Mouse (Mus musculus) T-helper 1 cell (primary cell): ENCODE measurements around the gene Foxp2.

ENCODE experiments used
- in situ Hi-C: fragments of 300-600 bp; cut with MboI, MseI; formaldehyde crosslinking; loops from one replicate; pipeline ENCODE4 v1.15.1; 2025; ENCODE audit warnings: high pct_unique_total_duplicates

Foxp2 gene

DNA sequence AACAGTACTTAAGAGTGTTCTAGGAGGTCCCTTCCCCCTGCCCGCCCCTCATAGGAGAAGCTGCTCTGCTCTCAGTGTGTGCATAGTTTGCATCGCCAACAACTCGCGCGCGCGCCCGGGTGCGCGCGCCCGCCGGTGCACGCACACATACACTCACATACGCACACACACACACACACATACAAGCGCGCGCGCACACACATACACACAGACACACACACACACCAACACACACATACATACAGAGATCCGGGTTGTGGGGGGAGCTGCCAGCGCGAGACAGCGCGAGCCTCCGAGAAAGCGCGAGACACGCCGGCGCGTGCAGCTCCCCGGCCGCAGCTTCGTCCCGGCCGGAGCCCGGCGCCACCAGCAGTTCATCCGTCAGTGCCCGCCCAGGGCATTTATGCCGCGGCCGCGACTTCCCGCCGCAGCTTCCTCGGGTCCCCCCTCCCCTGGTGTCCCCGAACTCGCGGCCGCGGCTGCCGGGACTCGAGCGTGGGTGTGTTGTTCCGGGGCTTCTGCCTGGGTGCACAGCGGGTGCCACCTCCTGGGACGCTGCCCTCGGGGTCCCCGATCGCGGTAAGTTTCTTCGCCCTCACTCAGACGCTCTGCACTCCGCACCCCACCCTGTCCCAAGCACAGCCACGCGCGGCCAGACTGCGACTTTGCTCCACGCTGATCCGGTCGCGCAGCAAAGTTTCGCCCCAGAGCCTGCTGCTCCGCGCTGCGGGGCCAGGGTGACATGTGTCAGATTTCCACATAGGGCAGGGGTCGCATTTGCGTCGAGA, at the start of gene Foxp2:
Foxp2 (plus strand) TSS at position 167 of the 788 bp plus-strand sequence.
- in situ Hi-C loops: no loop called here

DNA sequence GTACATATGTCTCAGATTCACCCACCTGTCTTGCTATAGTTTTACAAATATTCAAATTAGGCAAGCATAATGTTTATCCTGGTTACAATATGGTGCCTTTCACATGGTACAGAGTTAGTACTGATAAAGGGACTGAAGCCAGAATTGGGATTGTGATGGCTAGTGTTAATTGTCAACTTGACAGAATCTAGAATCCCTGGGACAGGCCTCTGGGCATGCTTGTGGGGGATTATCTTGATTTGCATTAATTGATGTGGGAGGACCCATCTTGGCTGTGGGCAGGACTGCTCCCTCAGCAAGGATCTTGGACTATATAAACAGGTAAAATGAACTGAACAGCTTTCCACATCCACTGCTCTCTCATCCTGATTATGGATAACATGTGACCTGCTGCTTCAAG, 15.9 kb upstream of the Foxp2 start:
- in situ Hi-C loops: no loop called here

DNA sequence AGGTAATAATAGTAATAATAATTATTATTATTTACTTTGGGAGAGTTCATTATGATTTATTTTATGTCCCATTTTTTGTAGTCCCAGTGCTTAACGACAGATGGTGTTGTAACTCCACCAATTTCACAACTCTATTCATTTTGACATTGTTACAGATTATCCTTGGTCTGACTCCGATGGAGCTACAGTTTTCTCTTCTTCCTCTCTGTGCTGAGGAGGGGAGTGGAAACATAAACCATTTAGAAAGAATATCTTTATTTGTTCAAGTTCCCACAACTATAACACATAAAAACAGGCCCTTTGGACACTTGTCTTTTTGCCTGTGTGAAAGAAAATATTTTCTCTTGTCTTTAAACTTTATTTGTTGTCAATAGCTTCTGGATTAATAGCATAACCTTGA, 4.1 kb upstream of the Foxp2 start:
- in situ Hi-C loops: no loop called here

DNA sequence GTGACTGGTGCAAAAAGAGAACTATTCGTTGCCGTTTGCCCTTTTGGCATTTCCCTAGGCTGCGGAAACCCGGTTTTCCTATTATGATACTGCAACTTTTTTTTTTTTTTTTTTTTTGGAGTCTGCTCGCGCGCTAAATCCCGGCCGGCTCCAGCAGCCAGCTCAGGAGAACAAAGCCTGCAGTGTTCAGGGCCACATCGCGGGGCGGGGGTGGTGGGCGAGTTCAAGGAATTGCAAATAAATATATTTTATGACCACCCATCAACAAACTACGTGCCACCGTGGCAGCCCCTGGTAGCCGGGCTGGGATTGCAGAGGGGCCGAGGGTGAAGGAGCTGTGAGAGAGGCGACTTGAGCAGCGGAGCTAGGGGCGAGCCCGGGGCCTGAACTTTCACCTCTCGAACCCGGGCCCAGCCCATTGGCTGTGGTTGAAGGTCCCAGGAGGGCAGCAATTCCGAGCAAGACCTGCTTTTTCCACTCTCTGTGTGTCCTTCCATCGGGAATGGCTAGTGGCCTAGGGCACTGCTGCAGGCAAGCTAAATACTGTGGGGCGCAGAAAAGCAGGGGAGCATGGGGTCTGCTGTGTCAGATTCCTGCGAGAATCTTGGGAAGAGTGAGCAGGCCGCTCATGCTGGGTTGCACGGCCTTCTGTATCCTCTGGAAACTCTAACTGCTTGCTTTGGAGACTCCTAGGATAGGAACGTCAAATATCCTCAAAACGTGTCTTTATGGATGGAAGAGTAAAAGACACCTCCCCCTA, 2.9 kb upstream of the Foxp2 start:
- in situ Hi-C loops: no loop called here

DNA sequence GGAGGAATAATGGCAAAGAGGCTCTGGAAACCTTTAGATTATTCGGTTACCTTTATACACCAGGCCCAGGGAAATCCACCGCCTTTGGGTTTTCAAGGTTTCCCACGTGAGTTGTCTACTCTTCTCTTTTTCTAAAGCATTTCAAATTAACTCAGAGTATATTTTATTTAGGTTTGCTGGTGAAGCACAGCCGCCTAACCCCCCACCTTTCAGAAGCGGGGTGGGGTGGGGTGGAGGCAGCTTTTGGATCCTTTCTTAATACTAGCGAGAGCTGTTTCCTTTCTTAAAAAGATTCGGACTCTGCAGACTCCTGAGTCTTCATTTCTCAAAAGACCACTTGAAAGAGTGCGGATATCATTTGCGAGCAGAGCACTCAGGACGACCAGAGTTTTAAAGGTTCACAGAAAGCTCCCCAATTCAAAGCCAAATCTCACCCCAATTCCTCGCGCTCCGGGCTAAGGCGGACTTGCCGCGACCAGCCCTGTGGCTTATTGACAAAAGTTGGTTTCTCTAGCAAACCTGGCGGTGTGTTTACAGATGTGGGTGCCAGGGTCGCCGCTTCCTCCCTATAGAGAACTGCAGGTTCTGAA, 2.0 kb upstream of the Foxp2 start:
- in situ Hi-C loops: no loop called here

DNA sequence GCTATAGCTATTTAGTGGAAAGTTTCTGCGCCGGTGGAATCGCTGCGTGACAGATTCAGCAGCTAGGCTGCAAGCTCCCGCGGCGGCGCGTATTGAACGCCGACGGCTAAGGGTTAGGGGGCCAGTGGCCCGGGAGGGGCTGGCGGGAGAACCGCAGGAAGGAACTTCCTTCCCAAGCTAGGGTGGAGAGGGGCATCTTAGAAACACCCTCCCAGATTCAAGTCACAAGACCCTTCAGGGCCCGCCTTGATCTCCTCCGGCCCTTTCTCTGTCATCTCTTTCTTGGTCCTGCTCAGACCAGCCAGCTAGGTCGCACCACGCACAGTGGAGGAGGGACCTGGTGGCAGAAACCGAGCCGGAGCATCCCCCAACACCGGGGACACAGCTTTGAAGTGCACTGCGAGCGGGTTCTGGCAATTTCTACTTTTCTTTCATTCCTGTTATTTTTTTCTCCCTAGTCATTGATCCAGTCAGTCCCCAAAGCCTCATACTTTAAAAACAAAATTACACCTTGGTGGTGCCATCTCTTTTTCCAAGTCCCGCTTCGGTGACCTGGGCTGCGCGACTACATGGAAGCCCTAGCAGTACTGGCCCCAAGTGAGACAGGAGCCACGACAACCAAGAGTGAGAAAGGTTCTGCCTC, 1.1 kb upstream of the Foxp2 start:
- in situ Hi-C loops: no loop called here

DNA sequence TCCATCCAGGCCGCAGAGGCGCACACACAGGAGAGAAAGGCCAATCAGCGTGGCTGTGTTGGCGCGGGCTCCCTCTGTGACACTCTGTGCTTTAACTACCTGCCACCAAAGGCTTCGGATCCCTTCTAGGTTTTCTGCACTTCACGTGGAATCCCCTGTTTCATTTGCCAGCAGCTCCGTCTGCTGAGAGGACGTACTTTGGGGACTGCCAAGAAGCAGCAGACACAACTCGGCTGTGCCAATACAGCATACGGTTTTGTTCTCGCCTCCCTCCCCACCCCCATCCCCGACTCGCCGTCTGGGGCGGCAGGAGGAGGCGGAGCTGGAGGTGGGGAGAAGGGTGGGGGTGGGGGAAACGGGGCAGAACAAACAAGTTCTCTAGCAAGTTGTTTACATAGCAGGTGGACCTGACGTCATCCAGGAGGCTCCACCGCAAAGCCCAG, 549 bp upstream of the Foxp2 start:
- in situ Hi-C loops: no loop called here

DNA sequence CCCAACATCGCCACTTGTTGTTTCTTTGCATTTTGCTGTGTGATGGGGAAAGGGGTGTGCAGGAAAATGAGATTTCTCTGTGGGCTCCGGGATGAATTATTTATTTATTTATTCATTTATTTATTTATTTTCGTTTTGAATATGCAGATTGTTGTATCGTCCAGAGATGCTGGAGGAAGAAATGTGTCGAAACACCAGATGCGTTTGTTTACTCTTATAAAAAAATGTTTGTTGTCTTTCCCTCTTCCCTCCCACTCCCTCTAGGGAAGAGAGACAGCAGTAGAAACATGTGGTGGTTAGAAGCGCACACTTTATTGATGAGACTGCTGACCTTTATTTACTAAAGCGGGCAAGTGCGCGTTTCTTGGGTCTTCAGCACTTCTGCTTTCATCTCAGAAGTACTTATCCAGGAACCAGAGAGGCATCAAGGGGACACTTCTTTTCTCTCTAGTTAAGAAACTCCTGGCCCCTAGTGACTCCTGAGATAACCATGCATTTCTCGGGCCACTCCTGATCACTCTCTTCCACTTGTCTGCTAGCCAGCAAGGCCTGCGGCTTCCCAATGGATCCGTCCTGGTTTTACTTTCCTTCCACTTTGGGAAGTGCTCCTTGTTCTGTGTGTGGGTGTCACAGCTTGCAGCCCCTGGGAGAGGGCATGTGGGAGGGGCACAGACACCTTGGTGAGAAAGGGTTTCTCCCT, 972 bp downstream of the Foxp2 start:
- in situ Hi-C loops: no loop called here

DNA sequence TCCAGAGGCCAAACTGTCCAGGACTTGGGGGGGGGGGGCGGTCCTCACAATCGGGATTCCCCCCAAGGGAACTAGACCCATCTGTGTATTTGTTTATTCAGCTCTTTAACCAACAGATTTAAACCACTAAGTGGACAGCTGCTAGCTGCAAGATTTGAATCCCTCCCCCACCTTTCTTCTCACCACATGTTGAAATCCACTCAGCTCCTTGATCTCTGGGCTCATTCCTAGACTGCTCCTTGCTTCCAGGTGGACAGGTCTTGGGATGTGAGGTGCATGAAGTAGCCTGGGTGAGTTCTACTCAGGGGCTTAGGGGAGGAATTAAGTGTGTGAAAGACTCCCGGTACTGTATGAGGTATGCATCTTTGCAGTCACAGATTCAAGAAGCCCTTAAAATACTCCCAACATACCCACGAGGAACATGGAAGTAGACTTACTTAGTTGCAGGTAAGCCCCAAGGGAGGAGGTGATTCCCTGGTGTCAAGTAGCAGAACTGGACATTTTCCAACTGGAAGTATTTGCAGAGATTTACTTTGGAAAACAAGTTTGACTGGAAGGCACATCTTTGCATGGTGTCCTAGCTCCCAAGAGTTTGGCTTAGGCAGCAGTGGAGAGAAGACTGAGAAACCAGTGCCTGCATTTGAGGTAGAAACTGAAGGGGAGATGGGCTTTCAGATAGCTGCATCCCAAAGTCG, 2.3 kb downstream of the Foxp2 start:
- in situ Hi-C loops: no loop called here

DNA sequence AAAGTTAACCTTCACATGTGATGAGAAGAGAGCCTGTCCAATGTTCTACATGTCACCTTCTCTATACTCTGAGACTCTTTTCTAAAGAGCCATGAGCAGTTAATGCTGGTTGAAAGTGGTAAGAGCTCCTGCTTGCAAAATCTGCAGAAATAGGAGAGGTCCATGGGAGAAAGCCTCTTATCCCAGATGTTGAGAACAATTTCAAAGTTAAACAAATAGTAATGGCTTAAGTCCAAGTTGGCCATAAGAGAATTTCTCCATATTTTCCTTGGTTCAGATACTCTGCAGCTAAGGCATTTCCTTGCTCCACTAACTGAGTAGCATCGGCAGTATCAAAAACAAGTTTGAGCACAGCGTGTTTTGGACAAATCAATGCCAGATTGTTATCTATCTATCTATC, 13.9 kb downstream of the Foxp2 start:
- in situ Hi-C loops: loop anchor here (10.0 kb wide), 1 partner anchor 1590 kb away; no protein-coding TSS in a partner anchor

DNA sequence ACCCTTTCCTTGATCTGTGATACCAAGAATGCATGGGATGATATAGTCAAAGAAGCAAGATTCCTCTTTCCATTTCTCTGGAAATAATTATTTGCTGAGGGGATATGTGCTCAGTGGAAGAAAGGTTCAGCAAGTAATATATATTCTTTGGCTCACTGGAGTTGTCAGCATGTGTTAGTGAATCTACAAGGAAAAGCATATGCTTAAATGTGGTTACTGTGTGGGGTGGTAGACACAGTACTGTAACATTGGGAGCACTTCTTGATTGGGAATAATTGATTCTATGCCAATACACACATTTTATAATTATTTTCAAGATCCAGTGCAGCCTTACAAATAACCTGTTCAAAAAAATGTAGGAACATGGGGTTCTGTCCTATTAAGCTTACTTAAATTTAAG, 21.6 kb downstream of the Foxp2 start:
- in situ Hi-C loops: no loop called here

DNA sequence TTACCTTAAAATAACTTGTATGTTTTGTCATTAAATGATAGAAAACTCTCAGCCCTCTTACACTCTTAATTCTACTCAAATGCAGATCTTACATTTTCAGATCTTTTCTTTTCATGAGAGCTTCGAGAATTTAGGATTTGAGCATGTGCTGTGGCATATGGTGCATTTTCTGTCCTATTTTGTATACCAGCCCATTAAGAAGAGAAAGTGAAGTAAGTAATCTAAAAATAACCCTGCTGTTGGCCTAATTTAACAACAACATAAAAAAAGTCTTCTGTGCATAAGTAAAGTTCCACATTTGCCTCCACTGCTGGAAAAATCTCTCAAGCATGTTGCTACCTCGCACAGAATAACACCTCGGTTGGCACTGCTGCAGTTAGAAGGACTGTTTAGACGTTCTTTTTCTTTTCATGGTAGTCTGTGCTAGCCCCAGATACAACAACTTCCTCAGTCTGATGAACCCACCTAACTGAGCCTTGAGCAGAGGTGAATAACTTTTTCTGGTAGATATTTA, 23.9 kb downstream of the Foxp2 start:
- in situ Hi-C loops: no loop called here

DNA sequence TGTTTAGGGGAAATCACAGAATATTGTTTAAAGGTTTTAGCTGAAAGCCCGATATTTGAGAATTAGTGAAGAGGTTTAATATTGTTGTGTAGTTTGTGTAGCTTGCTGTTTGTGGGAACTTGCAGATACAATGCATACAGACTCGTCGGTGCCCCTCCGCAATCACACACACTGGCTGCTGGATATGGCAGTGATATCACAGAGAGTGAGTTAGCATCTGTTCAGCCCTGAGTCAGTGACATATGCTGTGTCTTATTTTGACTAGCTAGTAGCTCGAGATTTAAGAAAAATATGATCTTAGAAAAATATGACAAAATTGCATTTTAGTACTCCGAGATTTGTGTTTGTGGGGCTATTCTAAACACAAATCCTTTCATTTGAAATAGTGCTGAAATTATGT, 49.9 kb downstream of the Foxp2 start:
- in situ Hi-C loops: no loop called here

DNA sequence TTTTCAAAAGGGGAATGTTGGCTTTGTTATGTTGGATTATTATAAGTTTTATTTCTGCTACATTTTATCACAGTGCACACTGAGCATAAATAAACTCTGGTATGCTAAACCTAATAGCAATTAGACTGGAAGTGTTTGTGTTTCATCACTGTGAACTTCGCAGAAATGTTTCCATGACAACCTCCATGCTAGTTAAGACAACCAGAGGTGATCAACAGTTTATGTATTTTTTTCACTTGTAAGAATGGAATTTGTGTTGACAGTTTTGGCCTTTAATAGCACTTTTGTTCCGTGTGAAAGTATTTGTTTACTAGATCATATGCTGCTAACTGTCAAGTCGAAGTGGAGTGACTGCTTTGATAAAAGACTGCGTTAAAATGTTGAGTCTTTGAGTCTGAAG, 51.6 kb downstream of the Foxp2 start:
- in situ Hi-C loops: no loop called here

DNA sequence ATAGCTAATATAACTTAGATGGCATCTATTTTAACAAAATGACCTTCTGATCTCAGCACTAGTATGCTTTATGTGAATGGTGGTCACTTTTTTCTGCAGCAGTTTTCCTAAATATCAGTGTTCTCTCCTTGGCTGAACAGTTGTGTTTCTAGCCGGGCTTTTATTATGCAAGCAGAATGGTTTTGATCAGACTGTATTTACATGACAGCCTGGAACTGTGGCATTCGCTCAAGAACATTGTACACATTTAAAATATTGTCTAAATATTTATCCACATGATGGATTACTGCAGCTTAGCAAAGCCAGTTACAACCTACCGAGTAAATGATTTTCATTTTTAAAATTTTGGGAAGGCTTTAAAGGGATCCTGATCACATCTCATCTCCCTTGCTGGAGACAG, 75.9 kb downstream of the Foxp2 start:
- in situ Hi-C loops: no loop called here

DNA sequence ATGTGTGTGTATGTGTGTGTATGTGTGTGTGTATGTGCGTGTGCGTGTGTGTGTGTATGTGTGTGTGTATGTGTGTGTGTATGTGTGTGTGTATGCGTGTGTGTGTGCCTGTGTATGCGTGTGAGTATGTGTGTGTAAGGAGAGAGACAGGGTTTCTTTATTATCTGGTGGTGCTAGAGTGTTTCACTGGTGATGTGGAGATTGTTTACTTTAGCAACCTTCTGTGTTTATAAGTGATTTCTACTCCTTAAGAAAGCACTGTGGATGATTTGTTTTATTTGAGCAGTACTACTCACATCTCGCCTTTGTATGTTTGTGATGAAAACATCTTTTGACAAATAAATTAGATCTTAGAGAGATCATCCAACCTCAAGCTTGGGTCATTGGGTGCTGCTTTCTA, 77.1 kb downstream of the Foxp2 start:
- in situ Hi-C loops: no loop called here

DNA sequence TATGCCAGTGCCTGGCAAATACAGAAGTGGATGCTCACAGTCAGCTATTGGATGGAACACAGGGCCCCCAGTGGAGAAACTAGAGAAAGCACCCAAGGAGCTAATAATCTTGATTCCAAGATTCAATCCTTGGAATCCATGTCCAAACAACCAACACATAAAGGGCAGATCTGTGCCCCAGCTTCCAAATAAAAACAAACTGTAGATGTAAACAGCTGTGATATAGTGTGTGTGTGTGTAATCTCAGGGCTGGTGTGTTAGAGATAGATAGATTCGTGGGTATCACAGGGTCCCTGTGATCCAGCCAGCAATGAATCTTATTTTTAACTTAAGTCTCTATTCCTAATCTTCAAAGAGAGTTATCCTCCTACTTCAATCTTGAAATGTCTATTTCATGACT, 107.0 kb downstream of the Foxp2 start:
- in situ Hi-C loops: no loop called here

DNA sequence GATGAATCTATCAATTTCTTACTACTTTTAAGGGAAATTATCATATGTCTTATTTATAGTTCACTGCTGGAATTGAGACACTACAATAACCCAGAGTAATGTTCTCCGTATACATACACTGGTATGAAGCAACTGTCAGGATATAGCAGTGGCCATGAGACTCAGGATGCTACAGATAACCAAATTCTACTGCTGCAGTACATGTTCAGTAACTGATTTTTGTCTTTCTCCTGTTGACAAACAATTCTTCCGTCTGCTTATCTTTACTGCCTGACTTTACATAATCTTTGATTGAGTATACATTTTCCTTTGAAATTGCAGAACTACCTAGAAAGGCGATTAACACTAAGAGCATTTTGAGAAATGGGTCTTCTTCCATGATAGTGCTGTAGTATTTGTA, 127.3 kb downstream of the Foxp2 start:
- in situ Hi-C loops: no loop called here

DNA sequence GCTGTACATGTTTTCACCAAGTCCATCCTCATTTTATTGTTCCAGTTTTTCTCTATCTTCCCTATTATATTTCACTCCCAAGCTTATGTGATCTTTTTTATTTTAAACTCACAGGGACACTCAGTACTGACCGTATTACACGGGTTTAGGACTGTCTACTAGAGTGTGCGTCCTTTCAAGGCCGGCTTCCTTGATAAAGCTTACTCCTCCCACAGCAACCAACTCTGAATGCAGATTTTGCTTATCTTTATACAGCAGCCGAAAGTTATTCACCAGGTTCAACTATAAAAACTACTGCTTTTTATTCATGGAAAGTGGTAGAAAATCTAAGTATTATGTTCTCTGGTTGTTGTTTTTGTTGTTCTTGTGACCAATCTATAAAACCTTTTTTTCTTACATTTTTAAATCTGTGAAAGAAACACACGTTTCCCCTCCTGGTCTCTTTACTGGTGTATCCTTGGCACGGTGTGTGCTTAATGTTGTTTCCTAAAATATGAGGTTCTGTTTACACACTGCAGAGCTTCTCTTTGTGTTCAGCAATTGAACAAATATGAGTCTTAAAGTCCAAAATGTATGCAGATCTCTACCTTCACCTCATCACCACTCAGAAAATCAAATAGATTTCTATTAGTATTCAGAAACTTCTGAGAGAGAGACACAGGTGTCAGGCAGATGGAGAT, 128.4 kb downstream of the Foxp2 start:
- in situ Hi-C loops: no loop called here

DNA sequence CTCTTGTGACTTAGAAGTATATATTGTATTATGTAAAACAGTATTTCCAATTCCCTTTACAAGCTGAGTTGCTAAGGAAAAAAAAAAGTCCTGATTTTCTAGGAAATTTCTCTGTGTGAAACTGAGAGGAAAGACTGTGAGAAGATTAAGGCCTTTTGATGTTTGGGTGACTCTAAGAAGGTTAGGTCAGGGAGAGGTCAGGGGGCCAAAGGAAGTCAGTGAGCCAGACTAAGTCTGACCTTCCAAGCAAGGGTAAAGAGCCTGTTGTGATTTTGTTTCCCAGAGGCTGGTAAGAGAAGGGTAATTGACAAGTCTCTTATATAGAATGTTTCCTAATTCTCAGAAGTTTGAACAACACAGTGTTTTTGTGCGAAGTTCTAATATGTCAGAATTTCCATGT, 162.1 kb downstream of the Foxp2 start:
- in situ Hi-C loops: no loop called here
